Mouse (Mus musculus) olfactory bulb, adult 2 months (tissue): ENCODE results near the gene H2al1i.

ENCODE experiments used
- CTCF ChIP-seq: fragments of 200-500 bp; IDR thresholded peaks from 2 replicates; pipeline ENCODE4 v1.5.1; 2012; ENCODE audit warnings: low read depth, mild to moderate bottlenecking, low read length, moderate library complexity; ENCODE audit not compliant: insufficient read depth
- POLR2A ChIP-seq: fragments of 200-500 bp; IDR thresholded peaks from 2 replicates; pipeline ENCODE4 v1.6.1; 2012; ENCODE audit warnings: mild to moderate bottlenecking, low read depth, low read length, moderate library complexity; ENCODE audit not compliant: insufficient read depth

DNA sequence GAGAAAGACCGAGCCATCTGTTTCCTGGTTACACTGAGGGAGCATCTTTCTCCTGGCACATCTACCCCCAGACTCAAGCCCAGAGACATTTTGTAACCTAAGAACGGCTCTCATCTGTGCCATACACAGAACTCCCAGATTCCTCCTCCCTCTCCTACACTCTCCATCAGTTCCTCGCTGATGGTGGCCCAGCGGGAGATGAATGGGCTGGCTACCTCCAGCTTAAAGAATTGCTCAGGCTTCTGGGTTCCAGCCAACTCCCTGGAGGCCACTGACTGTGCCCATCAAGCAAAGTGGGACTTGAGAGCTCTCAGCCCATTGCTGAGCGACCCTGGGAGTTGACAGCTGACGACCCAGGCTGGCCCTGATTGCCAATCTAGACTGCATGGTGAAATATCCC, 39.4 kb downstream of the H2al1i start:
- no peak for TF ChIP-seq POLR2A
- no peak for TF ChIP-seq CTCF
